Mouse (Mus musculus) kidney, postnatal 0 days (tissue): Measurements from ENCODE around the gene Sctr. TPM values are rescaled to one million over a fixed set of nuclear protein-coding genes. Genes with fewer than 3 reads are reported as not detected.
"Not testable (repeated sequence)": the region's sequence is repeated elsewhere in the genome, so short reads cannot be mapped to it uniquely, and the experiment has no call there.

Experiments used
- ATAC-seq: fragments of 200-750 bp; cut with Nextera tagmentation; replicated peaks from 2 replicates; pipeline ENCODE4 v1.8.0; 2017; ENCODE audit warnings: low read depth, moderate number of reproducible peaks, moderate TSS enrichment, moderate library complexity; ENCODE audit not compliant: low FRiP score
- DNase-seq: peaks from one replicate; pipeline ENCODE4 v3.0.0-alpha.2; 2016; ENCODE audit warnings: low spot score
- H3K27ac ChIP-seq: fragments of 300-500 bp; sonication (generic); 2 replicates; pipeline ENCODE4 v1.5.1; 2014; ENCODE audit warnings: mild to moderate bottlenecking
- H3K27me3 ChIP-seq: fragments of 300-500 bp; sonication (generic); 2 replicates; pipeline ENCODE4 v1.6.1; 2014; ENCODE audit warnings: low read length, mixed read lengths; ENCODE audit not compliant: insufficient read depth
- H3K36me3 ChIP-seq: fragments of 300-500 bp; sonication (generic); 2 replicates; pipeline ENCODE4 v1.6.1; 2014; ENCODE audit warnings: low read length, mixed read lengths; ENCODE audit not compliant: insufficient read depth
- H3K4me1 ChIP-seq: fragments of 300-500 bp; sonication (generic); replicated peaks from 2 replicates; pipeline ENCODE4 v1.6.1; 2014; ENCODE audit warnings: antibody characterized with exemption, low read length, mixed read lengths; ENCODE audit not compliant: insufficient read depth
- H3K4me2 ChIP-seq: fragments of 300-500 bp; sonication (generic); 2 replicates; pipeline ENCODE4 v1.6.1; 2014; ENCODE audit warnings: mild to moderate bottlenecking, low read length, moderate library complexity, mixed read lengths
- H3K4me3 ChIP-seq: fragments of 300-500 bp; sonication (generic); replicated peaks from 2 replicates; pipeline ENCODE4 v1.5.1; 2014; ENCODE audit warnings: low read depth, low read length
- H3K9ac ChIP-seq: fragments of 300-500 bp; sonication (generic); 2 replicates; pipeline ENCODE4 v1.6.1; 2014; ENCODE audit warnings: low read depth, low read length
- H3K9me3 ChIP-seq: fragments of 300-500 bp; sonication (generic); replicated peaks from 2 replicates; pipeline ENCODE4 v1.6.1; 2016; ENCODE audit warnings: low read length, inconsistent platforms, mixed read lengths
- CTCF ChIP-seq: IDR thresholded peaks from 2 replicates; pipeline ENCODE4 v1.5.1; 2016; ENCODE audit warnings: antibody characterized with exemption, low read depth, mild to moderate bottlenecking, moderate library complexity
- WGBS: fragments of 180-500 bp; shearing (Covaris S2); extraction: QIAGEN DNeasy Blood & Tissue Kit; methylation state at CpG from one replicate; pipeline ENCODE4 v1.1.7; 2014; 5-methylcytosine and 5-hydroxymethylcytosine counted together
- polyA plus RNA-seq: library from polyadenylated mRNA; unstranded; fragments of >200 nt; fragmentation: Nextera tagmentation; extraction: Ambion mirVana; gene quantifications from 2 replicates; pipeline ENCODE4 v1.2.1, GENCODE M21; 2015

Sctr gene
- polyA plus RNA-seq, 1 experiment from 2014 or later, result 0.63 TPM

DNA sequence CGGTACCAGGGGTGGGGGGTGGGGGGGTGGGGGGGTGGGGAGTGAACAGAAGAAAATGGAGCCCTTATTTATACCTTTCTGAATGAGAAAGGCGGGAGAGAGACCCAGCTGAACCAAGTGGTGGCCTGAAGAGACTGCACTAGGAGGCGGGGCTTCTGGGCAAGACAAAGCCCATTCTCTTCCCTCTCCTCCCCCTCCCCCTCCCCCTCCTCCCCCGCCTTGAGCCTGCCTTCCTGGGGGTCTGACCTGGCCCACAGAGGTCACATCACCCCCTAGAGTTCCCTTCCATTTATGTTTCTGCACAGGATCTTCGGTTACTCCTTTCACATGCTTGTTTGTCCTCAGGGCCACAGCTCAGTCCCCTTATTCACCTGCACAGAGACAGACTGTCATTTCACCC lies 82.5 kb downstream of the Sctr start:
- no peak for DNase-seq
- Histone ChIP-seq H3K27me3 (no peaks in the 10 kb centered on the region), H3K9ac (no peak overlapping the region), H3K4me1 (no peaks in the 10 kb centered on the region), H3K4me2 (no peak overlapping the region), H3K36me3 (no peaks in the 10 kb centered on the region), H3K4me3 (no peak overlapping the region), H3K27ac (no peak overlapping the region), H3K9me3 (no peaks in the 10 kb centered on the region)
- no peak for TF ChIP-seq CTCF
- WGBS, result 32% methylated on average over 4 of the region's 5 CpGs
- no peak for ATAC-seq

DNA sequence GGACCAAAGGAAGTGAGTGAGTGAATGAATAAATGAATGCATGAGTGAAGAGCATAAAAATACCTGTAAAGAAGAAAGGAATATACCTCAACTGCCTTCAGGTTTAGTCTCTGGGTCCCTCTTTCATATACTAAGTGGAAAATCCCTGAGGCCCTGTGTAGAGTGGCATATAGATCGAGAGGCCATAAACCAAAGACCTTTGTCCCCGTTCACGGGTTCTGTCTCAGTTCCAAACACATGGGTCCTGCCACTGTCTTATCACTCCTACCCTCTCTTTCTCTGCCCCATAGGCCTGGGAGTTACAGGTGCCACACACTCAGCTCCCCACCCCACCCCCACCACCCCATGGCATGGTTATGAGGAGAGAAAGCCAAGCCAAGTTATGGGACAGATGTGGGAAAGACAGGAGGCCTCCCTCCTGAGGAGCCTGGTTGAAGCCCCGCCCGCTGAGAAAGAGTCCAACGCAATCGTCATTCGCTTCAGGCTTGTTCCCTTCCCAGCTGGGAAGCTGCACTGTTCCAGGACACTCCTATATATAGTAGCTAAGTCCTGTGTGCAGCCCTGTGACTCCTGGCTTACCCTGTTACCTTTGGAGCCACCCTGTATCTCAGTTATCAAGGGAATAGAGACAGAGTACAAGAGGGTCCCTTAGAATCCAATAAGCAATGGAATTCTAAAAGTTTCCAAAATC lies 84.3 kb downstream of the Sctr start:
- 79% methylated on average over 8 of the region's 8 CpGs for WGBS
- DNase-seq (no peak), ATAC-seq (no peak)
- no peak for TF ChIP-seq CTCF
- no peak overlapping the region for H3K9ac ChIP-seq
- no peaks in the 10 kb centered on the region for H3K9me3 ChIP-seq
- H3K4me2 ChIP-seq, result no peak overlapping the region
- no peaks in the 10 kb centered on the region for H3K27me3 ChIP-seq
- no peaks in the 10 kb centered on the region for H3K4me1 ChIP-seq
- no peak overlapping the region for H3K4me3 ChIP-seq
- H3K27ac ChIP-seq, result no peak overlapping the region
- H3K36me3 ChIP-seq, result no peaks in the 10 kb centered on the region

DNA sequence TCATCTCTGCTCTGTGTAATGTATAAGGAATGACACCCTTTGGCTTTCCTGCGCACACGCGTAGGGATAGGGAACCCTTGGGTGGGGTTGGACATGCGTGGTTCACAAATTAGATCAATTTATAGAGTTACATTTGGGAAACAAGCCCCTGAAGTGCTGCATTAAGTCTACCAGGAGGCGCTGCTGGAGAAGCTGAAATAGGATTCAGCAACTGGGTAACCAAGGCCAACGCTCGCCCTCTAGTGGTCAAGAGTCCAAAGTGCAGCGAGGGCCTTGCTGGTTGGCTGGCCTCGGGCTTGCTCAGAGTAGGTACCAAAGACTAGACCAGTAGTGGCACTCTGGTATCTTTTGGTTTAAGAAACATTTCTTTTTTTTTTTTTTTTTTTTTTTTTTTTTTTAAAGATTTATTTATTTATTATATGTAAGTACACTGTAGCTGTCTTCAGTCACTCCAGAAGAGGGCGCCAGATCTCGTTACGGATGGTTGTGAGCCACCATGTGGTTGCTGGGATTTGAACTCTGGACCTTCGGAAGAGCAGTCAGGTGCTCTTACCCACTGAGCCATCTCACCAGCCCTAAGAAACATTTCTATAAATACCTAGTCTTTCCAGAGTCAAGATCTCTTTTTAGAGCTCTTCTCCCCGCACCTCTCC lies 86.9 kb downstream of the Sctr start:
- not testable (repeated sequence) for H3K27me3 ChIP-seq, H3K9ac ChIP-seq, H3K36me3 ChIP-seq, H3K4me1 ChIP-seq, H3K4me3 ChIP-seq, H3K27ac ChIP-seq, H3K4me2 ChIP-seq, H3K9me3 ChIP-seq
- peak; percentile 95 for TF ChIP-seq CTCF
- 51% methylated on average over 11 of the region's 14 CpGs for WGBS
- DNase-seq (peak; percentile 87), ATAC-seq (peak; percentile 77)

DNA sequence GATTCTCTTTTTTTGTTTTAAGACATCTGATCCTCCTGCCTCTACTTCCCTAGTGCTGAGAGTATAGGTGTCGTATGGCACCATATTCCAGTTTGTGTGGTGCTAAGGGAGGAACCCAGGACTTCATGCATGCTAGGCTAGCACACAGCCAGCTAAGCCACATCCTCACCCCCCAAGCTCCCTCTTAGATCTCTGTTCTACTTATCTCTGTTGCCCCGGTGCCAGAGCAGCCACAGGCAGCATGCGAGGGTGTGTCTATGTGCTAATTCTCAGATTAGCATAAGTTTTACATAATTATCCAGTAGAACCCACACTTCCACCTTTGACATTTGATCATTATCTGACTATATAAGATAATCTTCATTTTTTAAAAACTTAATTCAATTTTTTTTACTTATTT lies 88.2 kb downstream of the Sctr start:
- WGBS, result 67% methylated on average over 3 of the region's 3 CpGs
- Histone ChIP-seq H3K9me3 (no peaks in the 10 kb centered on the region), H3K4me1 (no peaks in the 10 kb centered on the region), H3K27ac (no peak overlapping the region), H3K9ac (no peak overlapping the region), H3K4me2 (no peak overlapping the region), H3K36me3 (no peaks in the 10 kb centered on the region), H3K4me3 (no peak overlapping the region), H3K27me3 (no peaks in the 10 kb centered on the region)
- no peak for DNase-seq
- no peak for ATAC-seq
- TF ChIP-seq CTCF, result no peak

DNA sequence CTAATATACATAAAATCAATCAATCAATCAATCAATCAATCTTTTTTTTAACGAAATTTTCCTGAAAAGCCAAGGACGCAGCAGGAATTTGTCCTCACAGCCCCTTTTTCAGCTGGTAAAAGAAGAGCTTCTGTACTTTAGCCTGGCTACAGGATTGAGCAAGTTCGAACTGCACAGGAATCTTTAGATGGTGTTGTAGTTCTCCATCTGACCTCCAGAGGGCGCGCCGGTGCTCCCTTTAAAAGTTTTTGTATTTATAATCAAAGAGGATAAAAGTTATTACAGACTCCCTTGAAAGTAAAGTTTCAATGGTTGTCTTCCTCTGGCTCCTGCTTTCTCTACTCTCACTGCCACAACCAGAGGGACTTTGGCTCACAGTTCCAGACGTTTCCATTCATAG lies 91.6 kb downstream of the Sctr start:
- Histone ChIP-seq H3K36me3 (no peaks in the 10 kb centered on the region), H3K4me3 (no peak overlapping the region), H3K27ac (no peak overlapping the region), H3K27me3 (no peaks in the 10 kb centered on the region), H3K9ac (no peak overlapping the region), H3K9me3 (no peaks in the 10 kb centered on the region), H3K4me1 (no peaks in the 10 kb centered on the region), H3K4me2 (no peak overlapping the region)
- DNase-seq (peak; percentile 78), ATAC-seq (no peak)
- 14% methylated on average over 7 of the region's 7 CpGs for WGBS
- peak; percentile 79 for TF ChIP-seq CTCF

DNA sequence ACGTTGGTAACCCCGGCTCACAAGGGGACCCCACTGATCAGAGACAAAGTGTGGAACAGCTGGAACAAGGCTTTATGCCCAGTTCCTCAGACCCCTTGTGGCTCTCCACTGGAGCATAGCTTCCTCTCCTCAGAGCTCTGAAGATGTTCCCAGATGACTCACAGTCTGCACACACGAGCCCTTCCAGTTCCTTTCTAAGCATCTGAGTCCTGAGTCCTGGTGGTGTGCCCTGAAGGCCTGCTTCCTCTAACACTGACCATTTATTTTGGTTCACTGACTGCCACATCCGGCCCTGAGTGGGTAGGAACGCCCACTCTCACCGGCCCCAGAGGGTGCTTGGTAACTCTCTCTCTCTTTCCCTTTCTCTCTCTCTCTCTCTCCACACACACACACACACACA lies 92.8 kb downstream of the Sctr start:
- TF ChIP-seq CTCF, result no peak

More for the DNA sequence above, 92.8 kb downstream of the Sctr start:
- H3K9ac ChIP-seq, result no peak overlapping the region
- DNase-seq (peak; percentile 44), ATAC-seq (peak; percentile 59)
- H3K27ac ChIP-seq, result no peak overlapping the region
- H3K27me3 ChIP-seq, result no peaks in the 10 kb centered on the region
- H3K4me1 ChIP-seq, result no peaks in the 10 kb centered on the region
- no peak overlapping the region for H3K4me3 ChIP-seq
- no peak overlapping the region for H3K4me2 ChIP-seq
- whole genome bisulfite sequencing, result 46% methylated on average over 6 of the region's 6 CpGs
- H3K9me3 ChIP-seq, result no peaks in the 10 kb centered on the region
- no peaks in the 10 kb centered on the region for H3K36me3 ChIP-seq
